Mouse (Mus musculus) ES-Bruce4 (cell line): ENCODE data around the gene Lhx3. TPM values are rescaled to one million over a fixed set of nuclear protein-coding genes. Genes with fewer than 3 reads are reported as not detected.
A peak's percentile ranks its signal among the peaks of the same experiment; 100 is the strongest.

ENCODE experiments used
- H3K27ac ChIP-seq: 2 replicates; pipeline ENCODE4 v1.5.1; 2012; ENCODE audit warnings: low read length, inconsistent platforms; ENCODE audit not compliant: insufficient read depth
- H3K27me3 ChIP-seq: 2 replicates; pipeline ENCODE4 v1.6.1; 2012; ENCODE audit warnings: mild to moderate bottlenecking, low read length, inconsistent platforms; ENCODE audit not compliant: control insufficient read depth, poor library complexity, insufficient read depth, severe bottlenecking
- H3K36me3 ChIP-seq: 2 replicates; pipeline ENCODE4 v1.6.1; 2012; ENCODE audit warnings: inconsistent platforms, mild to moderate bottlenecking, low read length, moderate library complexity; ENCODE audit not compliant: control insufficient read depth, poor library complexity, insufficient read depth, severe bottlenecking
- H3K4me1 ChIP-seq: one replicate; pipeline ENCODE4 v1.8.1; 2011; ENCODE audit warnings: low read length; ENCODE audit not compliant: control insufficient read depth, insufficient read depth
- H3K4me3 ChIP-seq: 2 replicates; pipeline ENCODE4 v1.5.1; 2011; ENCODE audit warnings: low read depth, mild to moderate bottlenecking, low read length
- H3K9ac ChIP-seq: 2 replicates; pipeline ENCODE4 v1.6.1; 2012; ENCODE audit warnings: low read depth, mild to moderate bottlenecking, inconsistent platforms; ENCODE audit not compliant: poor library complexity, severe bottlenecking
- H3K9me3 ChIP-seq: replicated peaks from 2 replicates; pipeline ENCODE4 v1.6.1; 2012; ENCODE audit warnings: mild to moderate bottlenecking, low read length, inconsistent platforms; ENCODE audit not compliant: control insufficient read depth, poor library complexity, insufficient read depth, severe bottlenecking
- CTCF ChIP-seq: IDR thresholded peaks from one replicate; pipeline ENCODE4 v1.8.1; 2011; ENCODE audit warnings: low read depth, low read length
- EP300 ChIP-seq: IDR thresholded peaks from 2 replicates; pipeline ENCODE4 v1.6.1; 2011; ENCODE audit warnings: low read depth, low read length; ENCODE audit not compliant: insufficient read depth
- POLR2A ChIP-seq: IDR thresholded peaks from one replicate; pipeline ENCODE4 v1.8.1; 2011; ENCODE audit warnings: low read length; ENCODE audit not compliant: insufficient read depth
- polyA plus RNA-seq: library from polyadenylated mRNA; stranded (reverse); fragments of >200 nt; gene quantifications from 2 replicates; pipeline ENCODE4 v1.2.4, GENCODE M21; 2011; ENCODE audit warnings: low read depth; ENCODE audit not compliant: missing spikeins, insufficient read depth, insufficient read length

Lhx3 gene
- polyA plus RNA-seq, 1 experiment, result not detected

- H3K9me3 ChIP-seq, result no peaks in the 10 kb centered on the region
- no peak overlapping the region for H3K4me3 ChIP-seq
- H3K27me3 ChIP-seq, result no peaks in the 10 kb centered on the region
- TF ChIP-seq POLR2A, result no peak
- no peak for TF ChIP-seq EP300
- no peak for TF ChIP-seq CTCF
- H3K36me3 ChIP-seq, result no peaks in the 10 kb centered on the region
- H3K9ac ChIP-seq, result no peak overlapping the region
- no peaks in the 10 kb centered on the region for H3K4me1 ChIP-seq
- H3K27ac ChIP-seq, result no peak overlapping the region
Measured at GRCm38 (mm10) chr2:26230253-26230652, 22.2 kb upstream of the Lhx3 start.

DNA sequence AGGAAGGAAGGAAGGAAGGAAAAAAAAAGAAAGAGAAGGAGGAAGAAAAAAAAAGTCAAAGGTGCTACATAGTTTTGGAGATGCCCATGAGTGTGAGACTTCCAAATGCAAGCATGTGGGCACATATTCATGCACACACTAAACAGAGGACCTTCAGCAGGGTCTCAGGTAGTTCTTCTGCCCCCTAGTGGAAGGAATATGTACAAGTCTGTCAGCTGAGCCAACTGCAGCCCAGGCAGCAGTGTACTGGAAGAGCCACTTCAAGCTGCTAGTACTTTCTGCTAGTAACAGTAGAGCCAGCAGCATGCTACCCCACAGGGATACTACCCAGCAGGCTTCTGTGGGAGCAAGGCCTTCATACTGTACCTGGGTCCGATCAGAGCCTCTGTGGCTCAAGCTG, 19.7 kb upstream of the Lhx3 start:
- H3K36me3 ChIP-seq, result no peaks in the 10 kb centered on the region
- TF ChIP-seq POLR2A (no peak), CTCF (peak; percentile 80)
- H3K4me3 ChIP-seq, result no peak overlapping the region
- H3K27ac ChIP-seq, result no peak overlapping the region
- no peaks in the 10 kb centered on the region for H3K27me3 ChIP-seq
- no peaks in the 10 kb centered on the region for H3K9me3 ChIP-seq
- H3K4me1 ChIP-seq, result no peaks in the 10 kb centered on the region
- H3K9ac ChIP-seq, result no peak overlapping the region

GRCm38 (mm10) chr2:26225242-26225641, 17.2 kb upstream of the Lhx3 start:
- H3K4me3 ChIP-seq, result no peak overlapping the region
- H3K9ac ChIP-seq, result no peak overlapping the region
- H3K36me3 ChIP-seq, result no peaks in the 10 kb centered on the region
- H3K27me3 ChIP-seq, result no peaks in the 10 kb centered on the region
- no peaks in the 10 kb centered on the region for H3K9me3 ChIP-seq
- no peak for TF ChIP-seq CTCF
- no peak for TF ChIP-seq EP300
- TF ChIP-seq POLR2A, result no peak
- H3K27ac ChIP-seq, result no peak overlapping the region
- H3K4me1 ChIP-seq, result no peaks in the 10 kb centered on the region

- Histone ChIP-seq H3K4me3 (no peak overlapping the region), H3K27ac (no peak overlapping the region), H3K9me3 (no peaks in the 10 kb centered on the region), H3K36me3 (no peaks in the 10 kb centered on the region), H3K9ac (no peak overlapping the region), H3K4me1 (no peaks in the 10 kb centered on the region), H3K27me3 (no peaks in the 10 kb centered on the region)
- no peak for TF ChIP-seq EP300
- no peak for TF ChIP-seq POLR2A
- TF ChIP-seq CTCF, result no peak
Measured at GRCm38 (mm10) chr2:26223961-26224360, 15.9 kb upstream of the Lhx3 start.

- Histone ChIP-seq H3K27ac (no peak overlapping the region), H3K9me3 (peaks cover 4% of the 10 kb centered on the region), H3K27me3 (no peaks in the 10 kb centered on the region), H3K4me3 (no peak overlapping the region), H3K9ac (no peak overlapping the region), H3K36me3 (no peaks in the 10 kb centered on the region; the same call in 1 of the 2 replicates), H3K4me1 (no peaks in the 10 kb centered on the region)
- TF ChIP-seq EP300 (no peak), CTCF (no peak), POLR2A (no peak)
Measured at GRCm38 (mm10) chr2:26214526-26214925, 6.4 kb upstream of the Lhx3 start.

GRCm38 (mm10) chr2:26209566-26209965, 1.5 kb upstream of the Lhx3 start:
- no peaks in the 10 kb centered on the region for H3K36me3 ChIP-seq

More at GRCm38 (mm10) chr2:26209566-26209965, 1.5 kb upstream of the Lhx3 start:
- Histone ChIP-seq H3K27me3 (no peaks in the 10 kb centered on the region), H3K27ac (no peak overlapping the region), H3K4me3 (no peak overlapping the region), H3K4me1 (no peaks in the 10 kb centered on the region), H3K9ac (no peak overlapping the region), H3K9me3 (peaks cover 4% of the 10 kb centered on the region)
- TF ChIP-seq POLR2A, result no peak
- no peak for TF ChIP-seq CTCF
- TF ChIP-seq EP300, result no peak
